Mouse (Mus musculus): ENCODE results near the gene D630039A03Rik. TPM values are rescaled to one million over a fixed set of nuclear protein-coding genes. Genes with fewer than 3 reads are reported as not detected.

D630039A03Rik gene
- polyA plus RNA-seq, 1 experiment from 2014 or later: 0.19 TPM

GRCm38 (mm10) chr4:57884511-57884910 lies 31.6 kb downstream of the D630039A03Rik start:
- Histone ChIP-seq H3K36me3 (no peaks in the 10 kb centered on the region), H3K9ac (no peak overlapping the region), H3K27me3 (no peaks in the 10 kb centered on the region), H3K4me1 (replicated peaks) (peaks cover 5% of the 10 kb centered on the region; the same call in 1 of the 2 replicates), H3K4me3 (no peak overlapping the region), H3K9me3 (no peaks in the 10 kb centered on the region), H3K4me2 (no peak overlapping the region), H3K27ac (replicated peaks) (no peak overlapping the region)
- no peak for ATAC-seq (ENCODE audit: low FRiP score, low read depth)
- WGBS: 91% methylated on average over 3 of the region's 3 CpGs

DNA sequence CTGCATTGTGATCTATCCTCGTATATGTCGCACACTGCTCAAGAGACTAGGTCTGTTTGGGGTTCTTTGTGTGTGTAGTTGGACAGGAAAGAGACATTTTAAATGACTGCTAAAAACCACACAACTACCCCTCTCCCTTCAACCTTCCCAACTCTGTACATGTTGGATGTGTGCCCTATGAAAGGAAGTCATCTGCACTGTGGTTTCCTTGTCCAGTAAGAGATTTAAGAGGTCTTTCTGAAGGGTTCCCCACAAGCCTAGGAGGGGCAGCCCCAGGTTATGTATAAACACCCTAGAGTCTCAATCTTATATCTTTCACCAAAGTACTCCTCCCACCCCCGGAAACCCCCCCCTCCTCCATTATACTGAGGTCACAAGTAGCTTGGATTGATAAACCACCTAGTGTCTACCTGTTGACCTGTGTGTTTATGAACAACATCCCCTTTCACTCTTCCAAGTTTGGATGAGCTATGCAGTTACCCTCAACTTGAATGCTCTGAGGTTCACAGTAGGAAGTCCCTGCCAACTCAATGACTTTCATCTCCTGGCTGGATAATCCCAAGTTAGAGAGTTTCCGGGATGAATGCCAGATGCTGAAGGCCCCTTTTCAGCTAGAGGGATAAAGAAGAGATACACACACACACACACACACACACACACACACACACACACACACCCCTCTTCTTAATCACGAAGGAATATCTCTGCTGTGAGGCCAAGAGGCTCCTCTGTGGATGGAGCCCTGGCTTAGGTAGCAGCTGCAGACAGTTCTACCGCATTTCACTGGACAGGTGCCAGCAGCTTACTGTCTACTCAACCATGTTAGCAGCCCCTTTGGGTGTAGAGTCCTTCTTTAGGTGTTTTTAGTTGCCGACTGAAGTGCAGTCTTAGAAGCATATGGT lies 32.3 kb downstream of the D630039A03Rik start:
- Histone ChIP-seq H3K27ac (replicated peaks) (no peak overlapping the region), H3K27me3 (no peaks in the 10 kb centered on the region), H3K36me3 (no peaks in the 10 kb centered on the region), H3K9ac (no peak overlapping the region), H3K9me3 (no peaks in the 10 kb centered on the region), H3K4me3 (no peak overlapping the region), H3K4me1 (replicated peaks) (peaks cover 5% of the 10 kb centered on the region; the same call in 1 of the 2 replicates), H3K4me2 (no peak overlapping the region)
- no peak; the same call in 1 of the 2 replicates for ATAC-seq (ENCODE audit: low FRiP score, low read depth)
- 69% methylated on average over 7 of the region's 7 CpGs for WGBS

DNA sequence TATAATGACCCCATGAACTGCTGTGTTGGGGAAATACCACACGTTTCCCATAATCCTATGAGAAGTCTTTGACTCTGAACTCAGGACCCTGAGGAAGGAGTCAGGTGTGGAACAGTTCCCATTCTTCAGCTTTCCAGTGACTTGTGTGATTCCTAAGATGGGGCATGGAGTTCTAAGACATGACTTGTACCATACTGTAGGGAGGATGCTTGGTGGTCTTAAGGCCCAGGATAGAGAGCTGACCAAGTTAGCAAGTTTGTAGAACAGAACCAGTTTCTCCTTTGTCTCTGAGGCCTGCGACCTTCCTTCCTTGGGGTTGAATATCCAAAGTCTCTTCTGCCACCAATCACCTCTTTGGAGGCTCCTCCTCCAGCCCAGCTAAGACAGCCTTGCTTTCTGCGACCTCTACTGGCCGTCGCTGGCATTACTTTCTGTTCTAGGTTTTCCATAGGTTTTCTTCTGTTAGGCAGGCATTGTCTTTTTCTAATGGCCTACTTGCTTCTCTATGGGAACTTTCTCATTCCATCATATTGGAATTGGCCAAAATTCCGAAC lies 36.2 kb downstream of the D630039A03Rik start:
- Histone ChIP-seq H3K27ac (replicated peaks) (no peak overlapping the region), H3K36me3 (no peaks in the 10 kb centered on the region), H3K4me1 (replicated peaks) (0 out of 2 replicates have a peak, but pooled peaks cover 5% of the 10 kb centered on the region), H3K9me3 (no peaks in the 10 kb centered on the region), H3K4me2 (no peak overlapping the region), H3K4me3 (no peak overlapping the region), H3K9ac (no peak overlapping the region), H3K27me3 (no peaks in the 10 kb centered on the region)
- ATAC-seq (ENCODE audit: low FRiP score, low read depth): peak; percentile 48; the same call in 1 of the 2 replicates
- WGBS: 14% methylated on average over 6 of the region's 6 CpGs

DNA sequence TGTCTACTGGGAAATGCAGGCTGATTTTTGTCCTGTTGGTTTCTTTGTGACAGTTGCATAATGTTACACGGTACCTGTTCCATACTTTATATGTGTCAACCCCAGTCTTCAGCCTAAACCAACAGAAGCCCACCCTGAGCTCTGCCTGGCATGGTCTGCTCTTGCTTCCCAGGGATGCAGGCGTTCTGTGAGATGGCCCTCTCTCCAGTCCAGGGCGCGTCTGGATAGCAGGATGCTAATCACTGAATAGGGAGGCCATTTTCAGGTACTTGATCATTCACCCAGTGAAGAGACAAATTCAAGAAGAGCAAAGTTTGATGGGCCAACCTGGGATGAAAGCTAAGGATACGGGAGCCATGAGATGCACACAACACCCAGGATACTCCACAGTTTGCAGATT lies 37.0 kb downstream of the D630039A03Rik start:
- Histone ChIP-seq H3K4me2 (no peak overlapping the region), H3K4me1 (replicated peaks) (0 out of 2 replicates have a peak, but pooled peaks cover 1% of the 10 kb centered on the region), H3K4me3 (no peak overlapping the region), H3K9me3 (no peaks in the 10 kb centered on the region), H3K9ac (no peak overlapping the region), H3K36me3 (no peaks in the 10 kb centered on the region), H3K27me3 (no peaks in the 10 kb centered on the region), H3K27ac (replicated peaks) (no peak overlapping the region)
- no peak for ATAC-seq (ENCODE audit: low FRiP score, low read depth)
- 94% methylated on average over 5 of the region's 5 CpGs for WGBS

DNA sequence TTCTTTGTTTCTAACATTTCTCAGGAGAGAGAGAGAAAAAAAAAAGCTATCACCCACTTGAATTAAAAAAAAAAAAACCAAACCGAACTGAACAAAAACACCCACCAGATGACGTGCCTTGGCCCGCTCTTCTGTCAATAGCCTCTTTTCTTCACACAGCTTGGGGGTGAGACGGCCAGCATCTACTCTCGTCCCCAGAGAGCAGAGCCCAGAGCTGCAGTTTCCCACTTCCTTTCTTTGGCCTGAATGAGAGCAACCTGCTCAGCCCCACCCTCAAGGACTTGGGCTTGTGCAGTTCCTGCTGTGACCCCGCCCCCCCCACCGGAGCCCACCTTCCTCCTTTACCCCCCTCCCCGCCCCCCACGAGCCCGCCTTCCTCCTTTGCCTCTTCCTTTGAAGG lies 48.6 kb downstream of the D630039A03Rik start:
- Histone ChIP-seq H3K27ac (replicated peaks) (no peak overlapping the region), H3K36me3 (no peaks in the 10 kb centered on the region), H3K4me1 (replicated peaks) (peaks cover 12% of the 10 kb centered on the region; the same call in 1 of the 2 replicates), H3K27me3 (no peaks in the 10 kb centered on the region), H3K4me3 (no peak overlapping the region), H3K9me3 (no peaks in the 10 kb centered on the region), H3K4me2 (no peak overlapping the region; the same call in 1 of the 2 replicates), H3K9ac (no peak overlapping the region)
- 32% methylated on average over 9 of the region's 10 CpGs for WGBS
- ATAC-seq (ENCODE audit: low FRiP score, low read depth): no peak

GRCm38 (mm10) chr4:57866990-57867389 lies 49.1 kb downstream of the D630039A03Rik start:
- Histone ChIP-seq H3K36me3 (no peaks in the 10 kb centered on the region), H3K4me2 (no peak overlapping the region; the same call in 1 of the 2 replicates), H3K27me3 (no peaks in the 10 kb centered on the region), H3K27ac (replicated peaks) (0 out of 2 replicates have a peak overlapping the region, but pooled peaks have one; percentile 27), H3K9me3 (no peaks in the 10 kb centered on the region), H3K4me1 (replicated peaks) (peaks cover 12% of the 10 kb centered on the region; the same call in 1 of the 2 replicates), H3K9ac (no peak overlapping the region), H3K4me3 (no peak overlapping the region)
- ATAC-seq (ENCODE audit: low FRiP score, low read depth): peak; percentile 51; the same call in 1 of the 2 replicates
- WGBS: 50% methylated on average over 9 of the region's 9 CpGs

DNA sequence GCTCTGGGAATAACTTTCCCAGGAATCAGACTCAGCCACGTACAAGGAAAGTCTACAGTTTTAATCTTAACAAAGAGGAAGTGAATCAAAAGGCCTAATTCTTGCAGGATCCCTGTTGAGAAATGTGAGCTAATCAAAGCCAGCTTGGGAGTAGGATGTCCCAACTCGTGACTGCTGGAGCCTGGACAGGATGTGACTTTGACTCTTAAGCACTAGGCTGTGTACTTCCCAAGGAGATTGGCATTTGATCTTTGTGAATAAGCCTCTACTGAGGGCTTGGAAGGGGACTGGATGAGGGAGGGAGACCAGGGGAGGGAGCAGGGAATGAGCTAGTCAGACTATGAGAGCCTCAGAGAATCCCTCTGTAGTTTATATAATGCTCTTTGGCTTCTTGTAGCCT lies 50.0 kb downstream of the D630039A03Rik start:
- H3K36me3 ChIP-seq: no peaks in the 10 kb centered on the region
- WGBS: 41% methylated on average over 2 of the region's 2 CpGs
- H3K27ac ChIP-seq (replicated peaks): no peak overlapping the region
- H3K9ac ChIP-seq: no peak overlapping the region
- no peak overlapping the region for H3K4me2 ChIP-seq
- no peaks in the 10 kb centered on the region for H3K9me3 ChIP-seq
- no peak overlapping the region for H3K4me3 ChIP-seq
- no peak for ATAC-seq (ENCODE audit: low FRiP score, low read depth)
- peaks cover 12% of the 10 kb centered on the region; the same call in 1 of the 2 replicates for H3K4me1 ChIP-seq (replicated peaks)
- no peaks in the 10 kb centered on the region for H3K27me3 ChIP-seq

DNA sequence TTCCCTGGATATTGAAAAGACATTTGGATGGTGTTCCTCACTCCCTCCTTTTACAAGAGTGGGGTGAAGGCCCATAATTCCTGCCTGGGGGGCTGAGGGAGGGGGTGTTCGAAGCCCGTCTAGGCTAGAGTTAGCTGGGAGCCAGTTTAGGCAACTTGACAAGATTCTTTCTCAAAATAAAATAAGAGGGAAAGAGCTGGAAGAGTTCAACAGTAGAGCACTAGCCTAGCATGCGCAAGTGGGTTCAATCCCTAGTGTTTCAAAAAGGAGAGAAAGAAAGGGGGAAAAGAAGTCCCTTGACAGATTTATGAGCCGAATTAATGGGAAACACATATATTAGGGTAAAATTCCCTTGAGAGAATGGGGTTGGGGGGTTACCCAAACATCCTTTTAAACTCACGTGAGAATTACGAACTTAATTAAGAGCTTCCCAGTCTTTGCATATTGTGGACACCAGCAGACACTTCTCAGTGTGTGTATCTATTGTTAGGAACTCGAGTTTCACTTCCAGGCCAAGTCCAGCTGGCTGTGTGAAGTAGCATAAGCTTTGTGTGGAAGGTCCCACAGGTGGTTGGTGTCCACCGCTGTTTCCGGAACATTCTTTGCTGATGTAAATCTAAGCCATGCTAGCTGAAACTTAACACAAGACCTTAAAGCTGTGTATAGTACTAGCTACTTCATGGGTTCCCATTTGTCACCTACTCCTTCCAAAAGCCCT lies 53.7 kb downstream of the D630039A03Rik start:
- no peak overlapping the region for H3K4me3 ChIP-seq
- no peak overlapping the region for H3K27ac ChIP-seq (replicated peaks)
- H3K4me1 ChIP-seq (replicated peaks): peaks cover 10% of the 10 kb centered on the region; the same call in 1 of the 2 replicates
- no peaks in the 10 kb centered on the region for H3K36me3 ChIP-seq
- no peaks in the 10 kb centered on the region for H3K9me3 ChIP-seq
- no peaks in the 10 kb centered on the region for H3K27me3 ChIP-seq
- 77% methylated on average over 9 of the region's 9 CpGs for WGBS
- H3K9ac ChIP-seq: no peak overlapping the region
- no peak for ATAC-seq (ENCODE audit: low FRiP score, low read depth)
- H3K4me2 ChIP-seq: no peak overlapping the region

DNA sequence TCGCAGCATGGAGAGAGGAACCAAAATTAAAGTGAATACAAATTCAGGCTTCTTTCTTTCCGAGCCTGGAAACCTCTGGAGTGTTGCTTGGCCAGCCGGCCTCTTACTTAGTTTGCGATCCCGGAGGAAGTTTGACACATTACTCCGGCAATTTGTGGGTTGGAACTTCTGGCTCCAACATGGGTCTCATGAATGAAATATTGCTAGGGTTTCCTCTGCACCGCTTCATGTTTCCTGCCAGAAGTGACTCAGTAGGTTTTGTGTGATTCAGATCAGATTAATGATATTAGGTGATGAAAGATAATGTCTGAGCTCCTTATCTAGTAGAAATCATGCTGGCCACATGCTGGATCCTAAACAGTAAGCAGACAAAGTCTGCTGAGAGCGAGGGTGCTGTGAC lies 54.2 kb downstream of the D630039A03Rik start:
- Histone ChIP-seq H3K9me3 (no peaks in the 10 kb centered on the region), H3K4me3 (no peak overlapping the region), H3K27ac (replicated peaks) (no peak overlapping the region), H3K36me3 (peaks cover 3% of the 10 kb centered on the region; the same call in 1 of the 2 replicates), H3K27me3 (no peaks in the 10 kb centered on the region), H3K4me1 (replicated peaks) (peaks cover 5% of the 10 kb centered on the region; the same call in 1 of the 2 replicates), H3K9ac (no peak overlapping the region), H3K4me2 (no peak overlapping the region)
- no peak for ATAC-seq (ENCODE audit: low FRiP score, low read depth)
- 85% methylated on average over 8 of the region's 8 CpGs for WGBS

DNA sequence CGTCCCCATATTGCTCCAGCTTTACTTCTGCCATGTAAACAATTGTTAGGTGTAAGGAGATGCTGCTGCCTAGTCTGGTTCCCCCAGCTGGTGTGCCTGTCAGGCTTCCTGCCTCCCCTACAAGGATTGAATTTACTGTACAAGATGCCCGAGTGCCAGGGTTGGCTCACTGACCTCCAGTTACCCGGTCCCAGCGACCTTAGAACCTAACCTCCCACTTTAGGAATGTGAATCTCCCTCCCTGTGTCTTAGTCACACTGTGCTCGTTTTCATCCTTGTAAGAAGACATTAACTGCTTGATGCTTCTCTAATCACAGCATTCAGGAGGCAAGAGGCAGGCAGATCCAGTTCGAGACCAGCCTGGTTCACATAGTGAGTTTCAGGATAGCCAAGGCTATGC lies 54.9 kb downstream of the D630039A03Rik start:
- H3K9me3 ChIP-seq: no peaks in the 10 kb centered on the region
- ATAC-seq (ENCODE audit: low FRiP score, low read depth): no peak

DNA sequence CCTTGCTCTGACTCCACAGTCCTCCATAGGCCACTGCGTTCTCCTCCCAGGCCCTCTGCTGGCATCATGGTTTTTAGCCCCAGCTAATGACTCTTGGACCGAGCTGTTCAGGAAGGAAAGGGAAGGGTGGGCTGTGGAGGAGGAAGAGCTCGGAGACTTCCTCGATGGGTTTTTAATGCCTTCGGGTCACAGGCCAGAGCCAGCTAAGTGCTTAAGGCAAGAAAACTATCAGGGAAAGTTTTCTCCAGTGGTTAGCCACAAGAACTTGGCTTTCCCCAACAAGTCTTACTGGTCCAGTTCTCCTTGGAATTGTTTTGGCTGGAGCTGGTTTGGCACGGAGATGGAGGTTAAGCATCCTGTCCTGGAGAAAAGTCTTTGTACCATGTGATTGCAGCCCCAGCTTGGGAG lies 55.9 kb downstream of the D630039A03Rik start:
- Histone ChIP-seq H3K36me3 (peaks cover 18% of the 10 kb centered on the region), H3K4me1 (replicated peaks) (no peaks in the 10 kb centered on the region; the same call in 1 of the 2 replicates), H3K4me3 (no peak overlapping the region), H3K4me2 (no peak overlapping the region), H3K27me3 (no peaks in the 10 kb centered on the region), H3K27ac (replicated peaks) (no peak overlapping the region), H3K9me3 (no peaks in the 10 kb centered on the region), H3K9ac (no peak overlapping the region)
- WGBS: 90% methylated on average over 6 of the region's 6 CpGs
- ATAC-seq (ENCODE audit: low FRiP score, low read depth): no peak

More for the DNA sequence above, 54.9 kb downstream of the D630039A03Rik start:
- 79% methylated on average over 6 of the region's 6 CpGs for WGBS
- Histone ChIP-seq H3K9ac (no peak overlapping the region), H3K27me3 (no peaks in the 10 kb centered on the region), H3K4me1 (replicated peaks) (no peaks in the 10 kb centered on the region; the same call in 1 of the 2 replicates), H3K4me2 (no peak overlapping the region), H3K4me3 (no peak overlapping the region), H3K27ac (replicated peaks) (no peak overlapping the region), H3K36me3 (peaks cover 10% of the 10 kb centered on the region; the same call in 1 of the 2 replicates)

Data from hindbrain, embryonic 15.5 days (tissue).